Comparison of ENCODE assay signal across 8 mouse cellular contexts in genomic region chr3:55520240-55521180, GRCm38 (mm10). TPM values are rescaled to one million over a fixed set of nuclear protein-coding genes. Genes with fewer than 3 reads are reported as not detected.
DNase-seq lines count a peak whose midpoint lies in the region; ATAC-seq and TF ChIP-seq lines count a peak whose summit lies in the region.

No protein-coding gene starts in this region.

- no peak for ATAC-seq in intestine, postnatal 0 days
- ATAC-seq in limb, embryonic 14.5 days (ENCODE audit: low FRiP score, low read depth): peak; percentile 69

- TF ChIP-seq CTCF in C2C12 (IDR thresholded peaks at IDR 0.05; ENCODE audit: control insufficient read depth, insufficient read depth, insufficient read length): peak; percentile 47
- peak; percentile 85 for TF ChIP-seq CTCF in intestine, postnatal 0 days (IDR thresholded peaks at IDR 0.05; ENCODE audit: low read depth)

- no peak overlapping the region for H3K27ac ChIP-seq in intestine, postnatal 0 days (ENCODE audit: low read depth, low read length)
- H3K27ac ChIP-seq in limb, embryonic 14.5 days (replicated peaks; ENCODE audit: low read depth, low read length): no peak overlapping the region

- H3K36me3 ChIP-seq in C2C12 (ENCODE audit: control insufficient read depth, insufficient read depth): no peaks in the 10 kb centered on the region
- H3K36me3 ChIP-seq in intestine, postnatal 0 days (ENCODE audit: control insufficient read depth, insufficient read depth): no peaks in the 10 kb centered on the region
- H3K36me3 ChIP-seq in limb, embryonic 14.5 days (ENCODE audit: control insufficient read depth, insufficient read depth, low read length): no peaks in the 10 kb centered on the region

- no peaks in the 10 kb centered on the region for H3K79me2 ChIP-seq in C2C12 (ENCODE audit: control insufficient read depth, insufficient read depth)

- 33% methylated on average over 12 of the region's 12 CpGs for WGBS in intestine, postnatal 0 days
- WGBS in limb, embryonic 14.5 days: 15% methylated on average over 12 of the region's 12 CpGs

- peak; percentile 68 for DNase-seq in adrenal gland, adult 2 months
- peak; percentile 87 for DNase-seq in embryo, embryonic 10 days (ENCODE audit: low spot score)
- peak; percentile 65 to 84 for DNase-seq in heart, adult 18-20 months
- DNase-seq in limb, embryonic 14.5 days (ENCODE audit: low spot score): peak; percentile 90
- DNase-seq in natural killer cell, adult 2 months (ENCODE audit: low spot score in 2 of 2): peak; percentile 7 to 17
- peak; percentile 42 for DNase-seq in thymus, postnatal 0 days (ENCODE audit: low spot score)

- no peaks in the 10 kb centered on the region for H3K27me3 ChIP-seq in C2C12 (ENCODE audit: control insufficient read depth, insufficient read depth, insufficient read length)
- H3K27me3 ChIP-seq in intestine, postnatal 0 days (replicated peaks; ENCODE audit: control insufficient read depth, insufficient read depth, low read length): no peaks in the 10 kb centered on the region
- H3K27me3 ChIP-seq in limb, embryonic 14.5 days (ENCODE audit: control insufficient read depth, insufficient read depth, low read length): no peaks in the 10 kb centered on the region

- no peak overlapping the region for H3ac ChIP-seq in C2C12 (ENCODE audit: control insufficient read depth, insufficient read length, low read depth)

- no peak overlapping the region for H3K9ac ChIP-seq in intestine, postnatal 0 days (ENCODE audit: low read depth, low read length)
- no peak overlapping the region for H3K9ac ChIP-seq in limb, embryonic 14.5 days (ENCODE audit: low read depth, low read length, severe bottlenecking)

- no peak overlapping the region for H3K4me2 ChIP-seq in intestine, postnatal 0 days (replicated peaks; ENCODE audit: low read depth)
- no peak overlapping the region for H3K4me2 ChIP-seq in limb, embryonic 14.5 days (replicated peaks; ENCODE audit: low read depth, low read length, severe bottlenecking)

- H3K9me3 ChIP-seq in intestine, postnatal 0 days (ENCODE audit: control insufficient read depth): no peaks in the 10 kb centered on the region
- H3K9me3 ChIP-seq in limb, embryonic 14.5 days (ENCODE audit: control insufficient read depth, low read length): no peaks in the 10 kb centered on the region

- TF ChIP-seq POLR2A in limb, embryonic 14.5 days (IDR thresholded peaks at IDR 0.05; ENCODE audit: borderline replicate concordance, extremely low read depth, insufficient read depth, insufficient read length): no peak

- no peaks in the 10 kb centered on the region for H3K4me1 ChIP-seq in intestine, postnatal 0 days (replicated peaks; ENCODE audit: control insufficient read depth, insufficient read depth, low read length)
- H3K4me1 ChIP-seq in limb, embryonic 14.5 days (ENCODE audit: control insufficient read depth, insufficient read depth, low read length): peaks cover 57% of the 10 kb centered on the region

- H3K79me3 ChIP-seq in C2C12 (ENCODE audit: low read depth): no peaks in the 10 kb centered on the region

- H3K4me3 ChIP-seq in C2C12 (ENCODE audit: insufficient read depth, poor library complexity, severe bottlenecking): no peak overlapping the region
- no peak overlapping the region for H3K4me3 ChIP-seq in intestine, postnatal 0 days (ENCODE audit: low read depth, low read length)
- no peak overlapping the region for H3K4me3 ChIP-seq in limb, embryonic 14.5 days (replicated peaks; ENCODE audit: low read length)

TF ChIP-seq in C2C12, 6 proteins besides CTCF, POLR2A, EP300 and RAD21:
- TF ChIP-seq USF1 (IDR thresholded peaks at IDR 0.05; ENCODE audit: low read depth) (no peak), FOSL1 (IDR thresholded peaks at IDR 0.05; ENCODE audit: insufficient read depth, low read length, poor library complexity, severe bottlenecking) (no peak), CEBPB (IDR thresholded peaks at IDR 0.05; ENCODE audit: low read depth) (no peak)

RNA-seq across cellular contexts. Expression of gene Gm21954, which starts 48.5 kb away (rescaled TPM):
- polyA plus RNA-seq in C2C12 (2012; fragmentation: generic; extraction: Trizol): not detected
- total RNA-seq in adrenal gland, adult 2 months (2021): not detected
- not detected in 2 replicates for polyA plus RNA-seq in adrenal gland, adult 2 months (2012; rRNA removed)
- total RNA-seq in heart, adult 18-20 months (2021): not detected
- polyA plus RNA-seq in intestine, postnatal 0 days (2015; fragmentation: Nextera tagmentation; extraction: Ambion mirVana): not detected in 2 replicates
- polyA plus RNA-seq in limb, embryonic 14.5 days (2012; rRNA removed): not detected in 2 replicates
- polyA plus RNA-seq in limb, embryonic 14.5 days (2014; fragmentation: Nextera tagmentation; extraction: Ambion mirVana): not detected in 2 replicates
- not detected in 2 replicates for polyA plus RNA-seq in thymus, postnatal 0 days (2015; fragmentation: Nextera tagmentation; extraction: Ambion mirVana)

Comparison
In these comparisons a context has a peak if more than half of its experiments do, and no peak if none do; other contexts are left out.
1. DNase-seq: peak in every context shown above with its lines; median percentile 90 in limb, embryonic 14.5 days; 87 in embryo, embryonic 10 days; 74 in heart, adult 18-20 months; 68 in adrenal gland, adult 2 months; 42 in thymus, postnatal 0 days; 12 in natural killer cell, adult 2 months.